Mouse (Mus musculus) bone marrow, adult 2 months (tissue): ENCODE measurements at regions not wholly inside any gene's neighbourhood (a gene's known extent, or its start where the extent isn't known, plus 50 kb on each side); places are given as distances from the start of the nearest gene placed in this dataset.

Experiments
- CTCF ChIP-seq: fragments of 200-500 bp; IDR thresholded peaks from 2 replicates; pipeline ENCODE4 v1.5.1; 2011; ENCODE audit warnings: low read length, control low read depth; ENCODE audit not compliant: control insufficient read depth, insufficient read depth
- POLR2A ChIP-seq: fragments of 200-500 bp; IDR thresholded peaks from 2 replicates; pipeline ENCODE4 v1.6.1; 2011; ENCODE audit warnings: low read depth, mild to moderate bottlenecking, control low read depth, low read length, borderline replicate concordance; ENCODE audit not compliant: control insufficient read depth

DNA sequence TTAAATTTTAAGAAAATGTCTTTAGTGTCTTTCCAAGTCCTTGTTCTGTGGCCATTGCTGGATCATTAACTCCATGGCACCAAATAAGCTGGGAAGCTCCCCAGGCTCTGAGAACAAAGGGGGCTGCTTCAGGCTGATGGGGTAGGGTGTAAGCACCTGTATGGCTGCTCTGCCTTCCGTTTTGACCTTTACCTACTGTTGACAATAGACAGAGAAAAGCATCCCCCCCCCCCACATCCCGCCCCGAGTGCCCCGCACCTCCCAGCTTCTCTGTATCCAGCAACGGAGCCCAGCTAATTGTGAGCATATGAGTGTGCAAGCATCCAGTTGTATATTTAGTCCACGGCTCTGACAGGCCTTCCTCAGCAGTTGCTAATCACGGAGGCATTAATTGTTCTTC lies 78.0 kb upstream of the Gas1 start:
- TF ChIP-seq POLR2A (no peak), CTCF (no peak)
